Mouse (Mus musculus) embryo, embryonic 11 days (tissue): Measurements from ENCODE around the gene Tmem273.

Experiments
- DNase-seq: peaks from one replicate; pipeline ENCODE4 v3.0.0-alpha.2; 2015

Gene Tmem273

GRCm38 (mm10) chr14:32861656-32862055 is 75.9 kb downstream of the Tmem273 start:
- no peak for DNase-seq

GRCm38 (mm10) chr14:32865331-32865730 is 79.6 kb downstream of the Tmem273 start:
- no peak for DNase-seq
